Mouse (Mus musculus): ENCODE measurements around the gene Cmah. TPM values are rescaled to one million over a fixed set of nuclear protein-coding genes. Genes with fewer than 3 reads are reported as not detected.

Cmah gene
- polyA plus RNA-seq, 1 experiment = 0.12 TPM

DNA sequence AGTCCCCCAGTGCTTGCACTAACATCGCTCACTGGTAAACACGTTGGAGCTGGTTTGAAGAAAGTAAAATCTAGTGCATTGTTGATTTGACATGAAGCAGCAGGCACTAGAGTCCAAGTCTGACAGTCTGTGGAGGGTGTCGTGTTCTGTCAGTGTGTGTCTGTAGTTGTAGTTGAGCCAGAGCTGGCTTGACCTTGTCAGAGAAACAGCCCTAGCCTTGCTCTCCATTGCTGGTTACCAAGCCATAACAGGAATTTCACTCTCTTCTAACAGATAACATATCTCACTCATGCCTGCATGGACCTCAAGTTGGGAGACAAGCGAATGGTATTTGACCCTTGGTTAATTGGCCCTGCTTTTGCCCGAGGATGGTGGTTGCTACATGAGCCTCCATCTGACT is 103.0 kb downstream of the Cmah start:
- TF ChIP-seq POLR2A (IDR thresholded peaks at IDR 0.05; ENCODE audit: insufficient read depth, low read length) (no peak), EP300 (IDR thresholded peaks at IDR 0.05; ENCODE audit: insufficient read depth, low read depth, low read length) (no peak), CTCF (IDR thresholded peaks at IDR 0.05; ENCODE audit: low read depth, low read length) (no peak)
- Histone ChIP-seq H3K36me3 (ENCODE audit: control insufficient read depth, insufficient read depth, low read length, poor library complexity, severe bottlenecking) (no peaks in the 10 kb centered on the region), H3K9ac (ENCODE audit: low read depth, poor library complexity, severe bottlenecking) (no peak overlapping the region), H3K27ac (ENCODE audit: insufficient read depth, low read length) (no peak overlapping the region), H3K4me1 (ENCODE audit: control insufficient read depth, insufficient read depth, low read length) (no peaks in the 10 kb centered on the region), H3K9me3 (replicated peaks; ENCODE audit: control insufficient read depth, insufficient read depth, low read length, poor library complexity, severe bottlenecking) (no peaks in the 10 kb centered on the region), H3K27me3 (ENCODE audit: control insufficient read depth, insufficient read depth, low read length, poor library complexity, severe bottlenecking) (no peaks in the 10 kb centered on the region), H3K4me3 (ENCODE audit: low read depth, low read length) (no peak overlapping the region)

DNA sequence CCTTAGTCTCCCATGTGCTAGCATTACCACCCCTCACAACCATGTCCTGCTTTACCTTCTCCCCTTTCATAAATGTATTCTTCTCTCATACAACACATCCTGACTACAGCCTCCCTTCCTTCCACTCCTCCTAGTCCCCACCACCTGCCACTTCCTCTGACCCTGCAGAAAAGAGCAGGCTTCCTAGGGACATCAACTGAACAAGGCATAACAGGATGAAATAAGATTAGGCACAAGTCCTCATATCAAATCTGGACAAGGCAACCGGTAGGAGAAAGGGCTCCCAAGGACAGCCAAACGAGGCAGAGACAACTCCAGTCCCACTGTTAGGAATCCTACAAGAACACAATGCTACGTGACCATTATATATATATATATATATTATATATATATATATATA is 104.4 kb downstream of the Cmah start:
- no peaks in the 10 kb centered on the region for H3K9me3 ChIP-seq (replicated peaks; ENCODE audit: control insufficient read depth, insufficient read depth, low read length, poor library complexity, severe bottlenecking)
- no peaks in the 10 kb centered on the region for H3K36me3 ChIP-seq (ENCODE audit: control insufficient read depth, insufficient read depth, low read length, poor library complexity, severe bottlenecking)
- TF ChIP-seq EP300 (IDR thresholded peaks at IDR 0.05; ENCODE audit: insufficient read depth, low read depth, low read length) (no peak), CTCF (IDR thresholded peaks at IDR 0.05; ENCODE audit: low read depth, low read length) (no peak), POLR2A (IDR thresholded peaks at IDR 0.05; ENCODE audit: insufficient read depth, low read length) (no peak)
- no peak overlapping the region for H3K4me3 ChIP-seq (ENCODE audit: low read depth, low read length)
- no peaks in the 10 kb centered on the region for H3K4me1 ChIP-seq (ENCODE audit: control insufficient read depth, insufficient read depth, low read length)
- H3K27me3 ChIP-seq (ENCODE audit: control insufficient read depth, insufficient read depth, low read length, poor library complexity, severe bottlenecking) = no peaks in the 10 kb centered on the region
- no peak overlapping the region for H3K9ac ChIP-seq (ENCODE audit: low read depth, poor library complexity, severe bottlenecking)
- H3K27ac ChIP-seq (ENCODE audit: insufficient read depth, low read length) = no peak overlapping the region

GRCm38 (mm10) chr13:24442272-24442671 is 115.1 kb downstream of the Cmah start:
- TF ChIP-seq POLR2A (IDR thresholded peaks at IDR 0.05; ENCODE audit: insufficient read depth, low read length) (no peak), EP300 (IDR thresholded peaks at IDR 0.05; ENCODE audit: insufficient read depth, low read depth, low read length) (no peak), CTCF (IDR thresholded peaks at IDR 0.05; ENCODE audit: low read depth, low read length) (no peak)

DNA sequence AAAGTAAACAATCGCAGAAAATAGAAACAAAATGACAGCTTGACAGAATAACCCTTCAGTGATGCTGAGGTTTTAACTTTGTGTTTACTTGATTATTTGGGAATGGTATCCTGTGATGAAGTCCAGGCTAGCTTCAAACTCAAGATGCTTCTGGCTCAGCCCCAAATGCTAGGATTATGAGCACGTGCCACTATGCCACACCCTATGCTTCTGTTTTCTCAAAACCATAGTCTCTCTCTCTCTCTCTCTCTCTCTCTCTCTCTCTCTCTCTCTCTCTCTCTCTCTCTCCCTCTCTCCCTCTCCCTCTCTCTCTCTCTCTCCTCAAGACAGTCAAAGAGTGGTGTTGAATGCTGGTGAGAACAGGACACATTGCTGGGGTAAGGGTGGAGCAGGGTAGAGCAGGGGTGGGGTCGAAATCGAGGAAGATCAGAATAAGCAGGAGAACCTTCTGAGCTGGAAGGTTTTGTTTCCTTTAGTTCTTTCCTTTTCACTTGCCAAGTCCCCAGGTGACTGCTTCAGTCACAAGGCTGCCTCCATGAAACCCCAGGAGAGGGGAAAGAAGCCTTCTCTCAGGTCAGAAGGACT is 116.7 kb downstream of the Cmah start:
- H3K36me3 ChIP-seq (ENCODE audit: control insufficient read depth, insufficient read depth, low read length, poor library complexity, severe bottlenecking) = no peaks in the 10 kb centered on the region
- no peak for TF ChIP-seq CTCF (IDR thresholded peaks at IDR 0.05; ENCODE audit: low read depth, low read length)
- no peak for TF ChIP-seq POLR2A (IDR thresholded peaks at IDR 0.05; ENCODE audit: insufficient read depth, low read length)
- no peak for TF ChIP-seq EP300 (IDR thresholded peaks at IDR 0.05; ENCODE audit: insufficient read depth, low read depth, low read length)
- no peak overlapping the region for H3K4me3 ChIP-seq (ENCODE audit: low read depth, low read length)
- no peaks in the 10 kb centered on the region for H3K4me1 ChIP-seq (ENCODE audit: control insufficient read depth, insufficient read depth, low read length)
- H3K9me3 ChIP-seq (replicated peaks; ENCODE audit: control insufficient read depth, insufficient read depth, low read length, poor library complexity, severe bottlenecking) = no peaks in the 10 kb centered on the region
- H3K27me3 ChIP-seq (ENCODE audit: control insufficient read depth, insufficient read depth, low read length, poor library complexity, severe bottlenecking) = no peaks in the 10 kb centered on the region
- no peak overlapping the region for H3K9ac ChIP-seq (ENCODE audit: low read depth, poor library complexity, severe bottlenecking)
- H3K27ac ChIP-seq (ENCODE audit: insufficient read depth, low read length) = no peak overlapping the region

More at GRCm38 (mm10) chr13:24442272-24442671, 115.1 kb downstream of the Cmah start:
- no peaks in the 10 kb centered on the region for H3K9me3 ChIP-seq (replicated peaks; ENCODE audit: control insufficient read depth, insufficient read depth, low read length, poor library complexity, severe bottlenecking)
- H3K36me3 ChIP-seq (ENCODE audit: control insufficient read depth, insufficient read depth, low read length, poor library complexity, severe bottlenecking) = no peaks in the 10 kb centered on the region
- H3K27me3 ChIP-seq (ENCODE audit: control insufficient read depth, insufficient read depth, low read length, poor library complexity, severe bottlenecking) = no peaks in the 10 kb centered on the region
- H3K4me3 ChIP-seq (ENCODE audit: low read depth, low read length) = no peak overlapping the region
- no peak overlapping the region for H3K9ac ChIP-seq (ENCODE audit: low read depth, poor library complexity, severe bottlenecking)
- no peaks in the 10 kb centered on the region for H3K4me1 ChIP-seq (ENCODE audit: control insufficient read depth, insufficient read depth, low read length)
- no peak overlapping the region for H3K27ac ChIP-seq (ENCODE audit: insufficient read depth, low read length)

GRCm38 (mm10) chr13:24444709-24445108 is 117.5 kb downstream of the Cmah start:
- no peaks in the 10 kb centered on the region for H3K4me1 ChIP-seq (ENCODE audit: control insufficient read depth, insufficient read depth, low read length)
- H3K9ac ChIP-seq (ENCODE audit: low read depth, poor library complexity, severe bottlenecking) = no peak overlapping the region
- H3K4me3 ChIP-seq (ENCODE audit: low read depth, low read length) = no peak overlapping the region
- no peaks in the 10 kb centered on the region for H3K27me3 ChIP-seq (ENCODE audit: control insufficient read depth, insufficient read depth, low read length, poor library complexity, severe bottlenecking)
- no peaks in the 10 kb centered on the region for H3K9me3 ChIP-seq (replicated peaks; ENCODE audit: control insufficient read depth, insufficient read depth, low read length, poor library complexity, severe bottlenecking)
- H3K27ac ChIP-seq (ENCODE audit: insufficient read depth, low read length) = no peak overlapping the region
- no peaks in the 10 kb centered on the region for H3K36me3 ChIP-seq (ENCODE audit: control insufficient read depth, insufficient read depth, low read length, poor library complexity, severe bottlenecking)
- TF ChIP-seq POLR2A (IDR thresholded peaks at IDR 0.05; ENCODE audit: insufficient read depth, low read length) (no peak), EP300 (IDR thresholded peaks at IDR 0.05; ENCODE audit: insufficient read depth, low read depth, low read length) (no peak), CTCF (IDR thresholded peaks at IDR 0.05; ENCODE audit: low read depth, low read length) (no peak)

DNA sequence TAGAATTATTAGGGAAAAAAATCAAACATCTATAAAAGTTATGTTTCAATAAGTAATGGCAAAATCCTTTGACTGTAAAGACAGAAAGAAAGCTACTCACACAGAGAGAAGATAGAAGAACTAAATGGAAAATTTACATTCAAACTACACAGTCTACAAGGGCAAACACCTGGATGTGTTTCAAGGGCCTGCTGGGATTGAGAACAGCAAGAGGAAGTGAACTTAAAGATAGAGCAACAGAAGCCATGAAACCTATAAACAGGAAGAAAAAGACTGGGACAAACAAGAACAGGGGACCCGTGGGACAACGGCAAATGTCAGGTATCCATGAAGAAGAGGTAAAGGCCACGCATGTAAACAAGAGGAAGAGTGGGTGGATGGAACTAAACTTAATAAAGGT is 118.0 kb downstream of the Cmah start:
- TF ChIP-seq EP300 (IDR thresholded peaks at IDR 0.05; ENCODE audit: insufficient read depth, low read depth, low read length) = no peak
- no peak for TF ChIP-seq POLR2A (IDR thresholded peaks at IDR 0.05; ENCODE audit: insufficient read depth, low read length)
- no peak for TF ChIP-seq CTCF (IDR thresholded peaks at IDR 0.05; ENCODE audit: low read depth, low read length)
- no peaks in the 10 kb centered on the region for H3K9me3 ChIP-seq (replicated peaks; ENCODE audit: control insufficient read depth, insufficient read depth, low read length, poor library complexity, severe bottlenecking)
- H3K4me3 ChIP-seq (ENCODE audit: low read depth, low read length) = no peak overlapping the region
- no peaks in the 10 kb centered on the region for H3K36me3 ChIP-seq (ENCODE audit: control insufficient read depth, insufficient read depth, low read length, poor library complexity, severe bottlenecking)
- no peaks in the 10 kb centered on the region for H3K27me3 ChIP-seq (ENCODE audit: control insufficient read depth, insufficient read depth, low read length, poor library complexity, severe bottlenecking)
- H3K9ac ChIP-seq (ENCODE audit: low read depth, poor library complexity, severe bottlenecking) = no peak overlapping the region
- no peak overlapping the region for H3K27ac ChIP-seq (ENCODE audit: insufficient read depth, low read length)
- no peaks in the 10 kb centered on the region for H3K4me1 ChIP-seq (ENCODE audit: control insufficient read depth, insufficient read depth, low read length)

Data from ES-Bruce4 (cell line).